Mouse (Mus musculus) limb, embryonic 12.5 days (tissue): ENCODE results near the gene Serpinb9b. TPM values are rescaled to one million over a fixed set of nuclear protein-coding genes. Genes with fewer than 3 reads are reported as not detected.

Source experiments
- ATAC-seq: fragments of 200-750 bp; cut with Nextera tagmentation; 2 replicates; pipeline ENCODE4 v1.8.0; 2017; ENCODE audit warnings: low read depth, moderate TSS enrichment; ENCODE audit not compliant: insufficient number of reproducible peaks, insufficient read depth, low FRiP score, low TSS enrichment
- H3K27ac ChIP-seq: fragments of 300-500 bp; sonication (generic); 2 replicates; pipeline ENCODE4 v1.5.1; 2016; ENCODE audit warnings: mild to moderate bottlenecking, moderate library complexity
- H3K27me3 ChIP-seq: fragments of 300-500 bp; sonication (generic); 2 replicates; pipeline ENCODE4 v1.6.1; 2016; ENCODE audit warnings: mild to moderate bottlenecking, moderate library complexity
- H3K36me3 ChIP-seq: fragments of 300-500 bp; sonication (generic); 2 replicates; pipeline ENCODE4 v1.6.1; 2016; ENCODE audit warnings: mild to moderate bottlenecking, moderate library complexity
- H3K4me1 ChIP-seq: fragments of 300-500 bp; sonication (generic); replicated peaks from 2 replicates; pipeline ENCODE4 v1.6.1; 2016
- H3K4me2 ChIP-seq: fragments of 300-500 bp; sonication (generic); 2 replicates; pipeline ENCODE4 v1.6.1; 2016; ENCODE audit warnings: mild to moderate bottlenecking, moderate library complexity
- H3K4me3 ChIP-seq: fragments of 300-500 bp; sonication (generic); replicated peaks from 2 replicates; pipeline ENCODE4 v1.5.1; 2016; ENCODE audit warnings: mild to moderate bottlenecking
- H3K9ac ChIP-seq: fragments of 300-500 bp; sonication (generic); replicated peaks from 2 replicates; pipeline ENCODE4 v1.6.1; 2016; ENCODE audit warnings: mild to moderate bottlenecking, moderate library complexity
- H3K9me3 ChIP-seq: fragments of 300-500 bp; sonication (generic); 2 replicates; pipeline ENCODE4 v1.6.1; 2016; ENCODE audit warnings: mild to moderate bottlenecking, moderate library complexity
- WGBS: fragments of 180-500 bp; shearing (Covaris S2); methylation state at CpG from one replicate; pipeline ENCODE4 v1.1.7; 2016; 5-methylcytosine and 5-hydroxymethylcytosine counted together
- polyA plus RNA-seq: library from polyadenylated mRNA; unstranded; fragments of >200 nt; fragmentation: Nextera tagmentation; extraction: Ambion mirVana; gene quantifications from 2 replicates; pipeline ENCODE4 v1.2.1, GENCODE M21; 2016

Gene Serpinb9b
- polyA plus RNA-seq, 1 experiment from 2014 or later = not detected

GRCm38 (mm10) chr13:33047234-33047633 is 20.0 kb downstream of the Serpinb9b start:
- ATAC-seq = no peak
- 80% methylated on average over 2 of the region's 2 CpGs for WGBS
- no peak overlapping the region for H3K9ac ChIP-seq

GRCm38 (mm10) chr13:33048187-33048586 is 21.0 kb downstream of the Serpinb9b start:
- no peaks in the 10 kb centered on the region for H3K27me3 ChIP-seq
- no peak overlapping the region for H3K9ac ChIP-seq
- no peak overlapping the region for H3K27ac ChIP-seq
- H3K4me3 ChIP-seq = no peak overlapping the region
- no peaks in the 10 kb centered on the region for H3K36me3 ChIP-seq
- no peak for ATAC-seq
- 84% methylated on average over 4 of the region's 4 CpGs for WGBS
- H3K9me3 ChIP-seq = no peaks in the 10 kb centered on the region
- no peak overlapping the region for H3K4me2 ChIP-seq
- H3K4me1 ChIP-seq = no peaks in the 10 kb centered on the region; the same call in 1 of the 2 replicates

More at GRCm38 (mm10) chr13:33047234-33047633, 20.0 kb downstream of the Serpinb9b start:
- H3K27me3 ChIP-seq = no peaks in the 10 kb centered on the region
- no peaks in the 10 kb centered on the region for H3K36me3 ChIP-seq
- H3K4me2 ChIP-seq = no peak overlapping the region
- no peaks in the 10 kb centered on the region; the same call in 1 of the 2 replicates for H3K4me1 ChIP-seq
- H3K4me3 ChIP-seq = no peak overlapping the region
- no peak overlapping the region for H3K27ac ChIP-seq
- H3K9me3 ChIP-seq = no peaks in the 10 kb centered on the region

DNA sequence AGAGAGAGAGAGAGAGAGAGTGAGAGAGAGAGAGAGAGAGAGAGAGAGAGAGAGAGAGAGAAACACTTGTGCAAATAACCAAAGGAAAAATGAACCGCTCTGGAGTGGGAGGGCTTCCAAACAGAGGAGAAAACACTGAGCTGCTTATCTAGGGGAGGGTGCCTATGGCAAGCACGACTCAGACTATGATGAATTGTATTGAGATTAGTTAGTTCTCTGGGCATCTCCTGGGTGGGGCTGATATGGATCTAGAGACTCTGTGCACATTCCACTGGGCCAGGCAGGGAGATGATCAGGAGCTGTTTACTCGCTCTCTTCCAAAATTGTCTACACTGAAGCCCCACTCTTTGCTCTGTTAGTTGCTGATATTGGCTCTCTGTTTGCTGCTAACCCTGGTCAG is 24.5 kb downstream of the Serpinb9b start:
- no peak overlapping the region for H3K4me2 ChIP-seq
- H3K4me3 ChIP-seq = no peak overlapping the region
- no peak overlapping the region for H3K27ac ChIP-seq
- H3K27me3 ChIP-seq = no peaks in the 10 kb centered on the region
- ATAC-seq = no peak
- WGBS = 69% methylated on average over 3 of the region's 3 CpGs
- H3K4me1 ChIP-seq = no peaks in the 10 kb centered on the region; the same call in 1 of the 2 replicates
- no peaks in the 10 kb centered on the region for H3K36me3 ChIP-seq
- no peaks in the 10 kb centered on the region for H3K9me3 ChIP-seq
- H3K9ac ChIP-seq = no peak overlapping the region

DNA sequence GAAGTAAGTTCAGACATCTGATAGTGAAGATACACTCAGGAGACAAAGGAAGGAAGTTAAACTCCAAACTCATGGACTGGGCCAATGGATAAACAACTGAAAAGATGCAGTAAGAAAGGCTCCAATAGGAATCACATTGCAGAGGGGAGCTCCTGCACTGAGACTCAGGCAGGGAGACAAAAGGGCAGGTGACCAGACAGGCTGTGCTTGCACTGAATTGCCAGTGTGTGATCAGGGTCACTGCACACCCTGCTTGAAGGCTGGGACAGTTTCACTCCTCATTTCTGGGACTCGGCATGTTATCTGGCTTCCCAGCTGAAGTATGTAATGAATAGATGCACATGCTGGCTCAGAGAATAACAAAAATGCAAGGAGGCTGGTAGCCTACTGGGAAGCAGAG is 35.8 kb downstream of the Serpinb9b start:
- H3K4me2 ChIP-seq = no peak overlapping the region
- no peaks in the 10 kb centered on the region for H3K27me3 ChIP-seq
- no peaks in the 10 kb centered on the region for H3K36me3 ChIP-seq
- no peak overlapping the region for H3K9ac ChIP-seq
- no peak overlapping the region for H3K27ac ChIP-seq
- no peaks in the 10 kb centered on the region for H3K9me3 ChIP-seq
- H3K4me1 ChIP-seq = no peaks in the 10 kb centered on the region
- no peak for ATAC-seq
- 77% methylated on average over 1 of the region's 1 CpGs for WGBS
- no peak overlapping the region for H3K4me3 ChIP-seq

- H3K9me3 ChIP-seq = no peaks in the 10 kb centered on the region
- no peak overlapping the region for H3K4me3 ChIP-seq
- H3K9ac ChIP-seq = no peak overlapping the region
- WGBS = 79% methylated on average over 1 of the region's 1 CpGs
- no peaks in the 10 kb centered on the region for H3K27me3 ChIP-seq
- H3K36me3 ChIP-seq = no peaks in the 10 kb centered on the region
- H3K4me1 ChIP-seq = no peaks in the 10 kb centered on the region
- no peak for ATAC-seq
- no peak overlapping the region for H3K4me2 ChIP-seq
- no peak overlapping the region for H3K27ac ChIP-seq
Observed at GRCm38 (mm10) chr13:33067387-33067977, 40.3 kb downstream of the Serpinb9b start.

- no peak overlapping the region for H3K4me2 ChIP-seq
- H3K27ac ChIP-seq = no peak overlapping the region
- no peak for ATAC-seq
- no peaks in the 10 kb centered on the region for H3K36me3 ChIP-seq
- no peak overlapping the region for H3K9ac ChIP-seq
- 94% methylated on average over 3 of the region's 3 CpGs for WGBS
- H3K4me3 ChIP-seq = no peak overlapping the region
- H3K9me3 ChIP-seq = no peaks in the 10 kb centered on the region
- no peaks in the 10 kb centered on the region for H3K4me1 ChIP-seq
- no peaks in the 10 kb centered on the region for H3K27me3 ChIP-seq
Observed at GRCm38 (mm10) chr13:33068164-33068563, 40.9 kb downstream of the Serpinb9b start.

GRCm38 (mm10) chr13:33071776-33072175 is 44.6 kb downstream of the Serpinb9b start:
- Histone ChIP-seq H3K27ac (no peak overlapping the region), H3K36me3 (no peaks in the 10 kb centered on the region), H3K4me2 (no peak overlapping the region), H3K9ac (no peak overlapping the region), H3K4me1 (no peaks in the 10 kb centered on the region), H3K4me3 (no peak overlapping the region), H3K27me3 (no peaks in the 10 kb centered on the region), H3K9me3 (no peaks in the 10 kb centered on the region)
- no peak for ATAC-seq
- WGBS = 76% methylated on average over 5 of the region's 5 CpGs

- H3K36me3 ChIP-seq = no peaks in the 10 kb centered on the region
- H3K27ac ChIP-seq = no peak overlapping the region
- H3K4me3 ChIP-seq = no peak overlapping the region
- H3K9ac ChIP-seq = no peak overlapping the region
- ATAC-seq = no peak
- no peaks in the 10 kb centered on the region for H3K4me1 ChIP-seq
- no peak overlapping the region for H3K4me2 ChIP-seq
- no peaks in the 10 kb centered on the region for H3K27me3 ChIP-seq
- no peaks in the 10 kb centered on the region for H3K9me3 ChIP-seq
Observed at GRCm38 (mm10) chr13:33074029-33074428, 46.8 kb downstream of the Serpinb9b start.

DNA sequence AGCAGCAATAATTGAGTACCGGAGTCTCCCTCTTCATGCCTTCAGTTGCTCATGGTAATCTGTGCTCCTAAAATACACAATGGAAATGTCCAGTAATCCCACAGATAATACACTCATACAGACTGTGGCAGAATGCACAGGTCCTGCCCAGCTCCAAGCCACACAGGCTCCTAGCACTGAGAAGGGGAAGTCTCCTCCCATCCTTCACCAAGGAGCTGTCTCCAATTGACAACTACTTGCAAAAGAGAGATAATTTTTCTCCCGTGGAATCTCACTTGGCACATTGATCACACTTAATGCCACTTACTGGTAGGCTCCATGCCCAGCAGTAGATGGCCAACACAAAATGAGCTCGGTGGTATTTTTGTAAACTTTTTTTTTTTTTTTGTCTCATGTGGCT is 49.0 kb downstream of the Serpinb9b start:
- H3K36me3 ChIP-seq = no peaks in the 10 kb centered on the region
- no peaks in the 10 kb centered on the region for H3K9me3 ChIP-seq
- H3K9ac ChIP-seq = no peak overlapping the region
- H3K4me2 ChIP-seq = no peak overlapping the region
- H3K27ac ChIP-seq = no peak overlapping the region
- no peaks in the 10 kb centered on the region for H3K4me1 ChIP-seq
- no peaks in the 10 kb centered on the region for H3K27me3 ChIP-seq
- WGBS = 71% methylated on average over 3 of the region's 3 CpGs
- ATAC-seq = no peak
- H3K4me3 ChIP-seq = no peak overlapping the region

GRCm38 (mm10) chr13:33077026-33077685 is 49.9 kb downstream of the Serpinb9b start:
- Histone ChIP-seq H3K4me3 (no peak overlapping the region), H3K27me3 (no peaks in the 10 kb centered on the region), H3K4me2 (no peak overlapping the region), H3K9ac (no peak overlapping the region), H3K4me1 (no peaks in the 10 kb centered on the region), H3K36me3 (no peaks in the 10 kb centered on the region), H3K27ac (no peak overlapping the region), H3K9me3 (no peaks in the 10 kb centered on the region)
- WGBS = 90% methylated on average over 10 of the region's 10 CpGs
- no peak for ATAC-seq

DNA sequence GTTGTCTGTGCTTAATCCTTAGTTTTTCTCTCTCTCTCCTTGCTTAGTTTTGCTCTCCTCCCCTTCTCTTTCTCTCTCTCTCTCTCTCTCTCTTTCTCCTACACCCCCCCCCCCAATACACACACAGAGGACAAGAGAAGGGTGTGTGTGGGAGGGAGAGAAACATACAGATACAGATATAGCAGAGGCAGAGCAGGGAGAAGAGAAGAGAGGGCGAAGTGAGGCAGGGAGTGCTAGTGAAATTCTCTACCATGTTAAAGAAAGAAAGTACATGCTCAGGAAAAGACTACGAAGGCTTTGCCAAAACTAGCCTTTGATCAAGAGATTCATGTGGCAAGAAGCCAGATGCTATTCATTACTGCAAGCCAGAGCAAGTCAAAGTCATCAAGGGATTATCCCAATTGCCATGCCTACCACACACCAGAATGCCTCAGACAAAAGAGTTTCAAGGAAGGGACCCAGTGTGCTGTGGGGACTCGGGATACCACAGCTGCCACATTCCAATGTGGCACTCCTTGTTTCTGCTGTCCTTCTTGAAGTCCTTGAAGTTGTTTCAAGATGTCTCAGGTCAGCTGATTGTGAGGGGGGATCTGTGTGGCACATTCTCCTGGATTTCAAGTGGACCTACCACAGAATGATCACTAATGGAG is 51.0 kb downstream of the Serpinb9b start, which contains the start of gene Serpinb1b:
TSS of gene Serpinb1b (plus strand) at position 520 of the 650 bp plus-strand sequence.
- 46% methylated on average over 3 of the region's 3 CpGs for WGBS
- H3K27ac ChIP-seq = no peak within 1 kb of the TSS
- no peak for ATAC-seq
- no peak within 1 kb of the TSS for H3K9ac ChIP-seq
- no peaks in the 10 kb centered on the region for H3K27me3 ChIP-seq
- no peak within 1 kb of the TSS for H3K4me2 ChIP-seq
- no peaks in the 10 kb centered on the region for H3K36me3 ChIP-seq
- no peaks in the 10 kb centered on the region for H3K9me3 ChIP-seq
- no peak within 1 kb of the TSS for H3K4me3 ChIP-seq
- H3K4me1 ChIP-seq = no peaks in the 10 kb centered on the region
